Comparison of ENCODE assay signal across 11 mouse cellular contexts in genomic region chr9:31209502-31209901, GRCm38 (mm10). TPM values are rescaled to one million over a fixed set of nuclear protein-coding genes. Genes with fewer than 3 reads are reported as not detected.
DNase-seq lines count a peak whose midpoint lies in the region; ATAC-seq and TF ChIP-seq lines count a peak whose summit lies in the region.
"Had no signal": no experiment of that assay in that cellular context is flagged by ENCODE, and none has a peak within 500 bp of the region (broad histone marks: within the 10 kb centered on the region; RNA-seq: fewer than 3 reads in every experiment).

No protein-coding gene starts in this region.

- WGBS in heart, embryonic 11.5 days (ENCODE audit: insufficient replicate concordance): 89% methylated on average over 1 of the region's 1 CpGs
- WGBS in lung, embryonic 14.5 days: 87% methylated on average over 1 of the region's 1 CpGs
- WGBS in hindbrain, postnatal 0 days: 65% methylated on average over 1 of the region's 1 CpGs

- DNase-seq in heart, adult 18-20 months: no peak
- DNase-seq in lung, embryonic 14.5 days: peak; percentile 24
- no peak for DNase-seq in lung, postnatal 4 days
- no peak for DNase-seq in hindbrain, postnatal 0 days (ENCODE audit: low spot score)
- DNase-seq in naive thymus-derived CD4-positive, alpha-beta T cell, adult 2 months (ENCODE audit: low read depth): peak; percentile 18
- no peak for DNase-seq in adrenal gland, postnatal 14 days
- DNase-seq: right cerebral cortex, postnatal 25 days; thymus, adult 18-20 months had no signal

- no peaks in the 10 kb centered on the region for H3K9me3 ChIP-seq in heart, embryonic 11.5 days (replicated peaks; ENCODE audit: control insufficient read depth, low read length)
- H3K9me3 ChIP-seq in lung, embryonic 14.5 days (ENCODE audit: low read depth, low read length): no peaks in the 10 kb centered on the region
- H3K9me3 ChIP-seq in hindbrain, postnatal 0 days (ENCODE audit: low read length): no peaks in the 10 kb centered on the region
- H3K9me3 ChIP-seq: embryonic facial prominence, embryonic 12.5 days had no signal

- no peak overlapping the region for H3K27ac ChIP-seq in heart, embryonic 11.5 days (ENCODE audit: low read depth, low read length)
- H3K27ac ChIP-seq in lung, embryonic 14.5 days (ENCODE audit: low read depth): no peak overlapping the region
- no peak overlapping the region for H3K27ac ChIP-seq in hindbrain, postnatal 0 days
- H3K27ac ChIP-seq: embryonic facial prominence, embryonic 12.5 days had no signal

- H3K27me3 ChIP-seq in heart, embryonic 11.5 days (ENCODE audit: control insufficient read depth, insufficient read depth, low read length): no peaks in the 10 kb centered on the region
- no peaks in the 10 kb centered on the region for H3K27me3 ChIP-seq in lung, embryonic 14.5 days (ENCODE audit: insufficient read depth, low read length)
- H3K27me3 ChIP-seq in hindbrain, postnatal 0 days (ENCODE audit: insufficient read depth, low read length): no peaks in the 10 kb centered on the region
- H3K27me3 ChIP-seq: embryonic facial prominence, embryonic 12.5 days had no signal

- peaks cover 29% of the 10 kb centered on the region for H3K4me1 ChIP-seq in heart, embryonic 11.5 days (ENCODE audit: control insufficient read depth, insufficient read depth, low read length)
- peaks cover 22% of the 10 kb centered on the region for H3K4me1 ChIP-seq in lung, embryonic 14.5 days (ENCODE audit: insufficient read depth)
- no peaks in the 10 kb centered on the region; the same call in none of the 2 replicates for H3K4me1 ChIP-seq in hindbrain, postnatal 0 days (ENCODE audit: insufficient read depth, low read length)

- no peak for ATAC-seq in heart, embryonic 11.5 days (replicated peaks; ENCODE audit: insufficient number of reproducible peaks, low FRiP score, low TSS enrichment)
- no peak for ATAC-seq in lung, embryonic 14.5 days (ENCODE audit: insufficient read depth)
- no peak for ATAC-seq in hindbrain, postnatal 0 days
- no peak for ATAC-seq in inflammation-experienced regulatory T-cells, adult 6 months

- TF ChIP-seq CTCF in lung, embryonic 14.5 days (IDR thresholded peaks at IDR 0.05; ENCODE audit: low read depth): no peak
- TF ChIP-seq CTCF in hindbrain, postnatal 0 days (IDR thresholded peaks at IDR 0.05; ENCODE audit: low read depth): no peak

- no peaks in the 10 kb centered on the region for H3K36me3 ChIP-seq in heart, embryonic 11.5 days (ENCODE audit: control insufficient read depth, insufficient read depth, low read length)
- H3K36me3 ChIP-seq in lung, embryonic 14.5 days (ENCODE audit: insufficient read depth): no peaks in the 10 kb centered on the region
- no peaks in the 10 kb centered on the region for H3K36me3 ChIP-seq in hindbrain, postnatal 0 days (ENCODE audit: insufficient read depth, low read length)
- H3K36me3 ChIP-seq: embryonic facial prominence, embryonic 12.5 days had no signal

- no peak overlapping the region for H3K4me2 ChIP-seq in heart, embryonic 11.5 days
- peak overlapping the region; percentile 92 for H3K4me2 ChIP-seq in lung, embryonic 14.5 days
- peak overlapping the region; percentile 89 for H3K4me2 ChIP-seq in hindbrain, postnatal 0 days (ENCODE audit: low read depth, low read length)

- no peak overlapping the region for H3K9ac ChIP-seq in heart, embryonic 11.5 days (ENCODE audit: low read depth, low read length)
- no peak overlapping the region for H3K9ac ChIP-seq in lung, embryonic 14.5 days
- no peak overlapping the region for H3K9ac ChIP-seq in hindbrain, postnatal 0 days (replicated peaks; ENCODE audit: low read length)
- H3K9ac ChIP-seq: embryonic facial prominence, embryonic 12.5 days had no signal

- H3K4me3 ChIP-seq in heart, embryonic 11.5 days (ENCODE audit: low read depth, low read length): peak overlapping the region; percentile 0; the same call in 1 of the 2 replicates
- H3K4me3 ChIP-seq in lung, embryonic 14.5 days (ENCODE audit: low read depth, low read length): peak overlapping the region; percentile 96; the same call in 1 of the 2 replicates
- H3K4me3 ChIP-seq in hindbrain, postnatal 0 days (ENCODE audit: low read length): peak overlapping the region; percentile 11; the same call in 1 of the 2 replicates

RNA-seq across cellular contexts. Expression of gene Aplp2, which starts 2.1 kb away (rescaled TPM):
- polyA plus RNA-seq in heart, embryonic 11.5 days (2014; fragmentation: Nextera tagmentation; extraction: Ambion mirVana): 271 and 345 TPM in 2 replicates
- 100 to 1,000 TPM; 318 to 322 TPM for total RNA-seq in heart, adult 18-20 months (2021)
- 390 and 394 TPM in 2 replicates for polyA plus RNA-seq in lung, embryonic 14.5 days (2014; fragmentation: Nextera tagmentation; extraction: Ambion mirVana)
- total RNA-seq in hindbrain, postnatal 0 days (2014; rRNA removed): 444 and 454 TPM in 2 replicates
- 466 and 472 TPM in 2 replicates for polyA plus RNA-seq in hindbrain, postnatal 0 days (2015; fragmentation: Nextera tagmentation; extraction: Ambion mirVana)
- 100 to 1,000 TPM in 1 of 3 experiments, 10 to 100 TPM in 2; 65.4 to 108 (median 70.8) TPM for polyA plus RNA-seq in inflammation-experienced regulatory T-cells, adult 6 months (2017; shearing (Covaris generic))
- total RNA-seq in adrenal gland, postnatal 14 days (2021): 627 and 648 TPM in 2 replicates

Comparison
In these comparisons a context has a peak if more than half of its experiments do, and no peak if none do; other contexts are left out.
1. DNase-seq: peak in lung, embryonic 14.5 days (single experiment) and naive thymus-derived CD4-positive, alpha-beta T cell, adult 2 months (single experiment); none in heart, adult 18-20 months (0 of 2), lung, postnatal 4 days (0 of 2), hindbrain, postnatal 0 days (single experiment) and adrenal gland, postnatal 14 days (single experiment).
2. H3K4me3 ChIP-seq: peak in every context shown above with its lines; median percentile 96 in lung, embryonic 14.5 days; 11 in hindbrain, postnatal 0 days; 0 in heart, embryonic 11.5 days.